Mouse (Mus musculus) small intestine, adult 2 months (tissue): ENCODE measurements around the gene Rpl7l1. TPM values are rescaled to one million over a fixed set of nuclear protein-coding genes. Genes with fewer than 3 reads are reported as not detected.
"Not testable (repeated sequence)": the region's sequence is repeated elsewhere in the genome, so short reads cannot be mapped to it uniquely, and the experiment has no call there.

ENCODE experiments used
- H3K27ac ChIP-seq: fragments of 200-500 bp; 2 replicates; pipeline ENCODE4 v1.5.1; 2012; ENCODE audit warnings: low read depth, low read length, control low read depth, inconsistent platforms; ENCODE audit not compliant: insufficient read depth
- H3K27me3 ChIP-seq: fragments of 200-500 bp; 2 replicates; pipeline ENCODE4 v1.6.1; 2012; ENCODE audit warnings: mild to moderate bottlenecking, moderate library complexity, low read length, inconsistent platforms; ENCODE audit not compliant: control insufficient read depth, insufficient read depth
- H3K36me3 ChIP-seq: fragments of 200-500 bp; 2 replicates; pipeline ENCODE4 v1.6.1; 2012; ENCODE audit warnings: mild to moderate bottlenecking, low read length, control low read depth, inconsistent platforms; ENCODE audit not compliant: control insufficient read depth, insufficient read depth
- H3K4me1 ChIP-seq: fragments of 200-500 bp; 2 replicates; pipeline ENCODE4 v1.6.1; 2012; ENCODE audit warnings: low read length, inconsistent platforms, mixed read lengths; ENCODE audit not compliant: control insufficient read depth, insufficient read depth, insufficient read length
- H3K4me3 ChIP-seq: fragments of 200-500 bp; 2 replicates; pipeline ENCODE4 v1.5.1; 2012; ENCODE audit warnings: low read depth, mild to moderate bottlenecking, control low read depth, inconsistent platforms, low read length, moderate library complexity
- CTCF ChIP-seq: fragments of 200-500 bp; IDR thresholded peaks from 2 replicates; pipeline ENCODE4 v1.5.1; 2012; ENCODE audit warnings: low read depth, mild to moderate bottlenecking, control low read depth, inconsistent platforms, low read length, moderate library complexity, mixed read lengths; ENCODE audit not compliant: insufficient replicate concordance, insufficient read length; ENCODE audit errors: extremely low read depth
- POLR2A ChIP-seq: fragments of 200-500 bp; IDR thresholded peaks from 2 replicates; pipeline ENCODE4 v1.6.1; 2012; ENCODE audit warnings: low read depth, mild to moderate bottlenecking, control low read depth, inconsistent platforms, low read length, moderate library complexity
- WGBS: fragments of 180-500 bp; shearing (Covaris S2); methylation state at CpG from one replicate; pipeline ENCODE4 v1.1.7; 2018; 5-methylcytosine and 5-hydroxymethylcytosine counted together
- polyA plus RNA-seq: library from polyadenylated mRNA; depleted of rRNA; stranded (reverse); fragments of >200 nt; gene quantifications from 2 replicates; pipeline ENCODE4 v1.2.3, GENCODE M21; 2012

Rpl7l1 gene
- polyA plus RNA-seq, 1 experiment: 7.4 TPM

- H3K36me3 ChIP-seq: peaks cover 8% of the 10 kb centered on the region
- no peak overlapping the region for H3K27ac ChIP-seq
- 94% methylated on average over 11 of the region's 11 CpGs for WGBS
- no peak overlapping the region for H3K4me3 ChIP-seq
- H3K27me3 ChIP-seq: no peaks in the 10 kb centered on the region
- TF ChIP-seq POLR2A (no peak), CTCF (no peak)
- H3K4me1 ChIP-seq: no peaks in the 10 kb centered on the region; the same call in none of the 2 replicates
These were observed 11.9 kb downstream of the Rpl7l1 start for GRCm38 (mm10) chr17:46770546-46770945.

GRCm38 (mm10) chr17:46767868-46768267, 14.6 kb downstream of the Rpl7l1 start:
- Histone ChIP-seq H3K4me1 (no peaks in the 10 kb centered on the region; the same call in none of the 2 replicates), H3K27ac (no peak overlapping the region), H3K4me3 (no peak overlapping the region), H3K36me3 (no peaks in the 10 kb centered on the region), H3K27me3 (no peaks in the 10 kb centered on the region)
- WGBS: 44% methylated on average over 8 of the region's 8 CpGs
- no peak for TF ChIP-seq CTCF
- no peak for TF ChIP-seq POLR2A

- H3K4me1 ChIP-seq, H3K27me3 ChIP-seq, H3K4me3 ChIP-seq, H3K27ac ChIP-seq, H3K36me3 ChIP-seq: not testable (repeated sequence)
- WGBS: 57% methylated on average over 9 of the region's 9 CpGs
These were observed 17.6 kb downstream of the Rpl7l1 start for GRCm38 (mm10) chr17:46764916-46765315.

- H3K4me1 ChIP-seq: no peaks in the 10 kb centered on the region; the same call in 1 of the 2 replicates
- no peaks in the 10 kb centered on the region for H3K36me3 ChIP-seq
- no peak within 1 kb of the TSS for H3K4me3 ChIP-seq
- 67% methylated on average over 2 of the region's 2 CpGs for WGBS
- H3K27me3 ChIP-seq: no peaks in the 10 kb centered on the region
- H3K27ac ChIP-seq: no peak within 1 kb of the TSS
- TF ChIP-seq POLR2A: no peak
- no peak for TF ChIP-seq CTCF
These were observed 18.9 kb downstream of the Rpl7l1 start, which contains the start of gene Ptcra for GRCm38 (mm10) chr17:46763544-46763943. Gene Ptcra, minus strand, starts transcription at chr17:46763712.

GRCm38 (mm10) chr17:46758753-46759152, 23.7 kb downstream of the Rpl7l1 start:
- TF ChIP-seq POLR2A (no peak), CTCF (no peak)
- WGBS: 86% methylated on average over 12 of the region's 12 CpGs
- no peaks in the 10 kb centered on the region for H3K4me1 ChIP-seq

GRCm38 (mm10) chr17:46751794-46752556, 30.5 kb downstream of the Rpl7l1 start, which contains the start of gene Cnpy3:
Gene Cnpy3, minus strand, starts transcription at chr17:46752214.
- Histone ChIP-seq H3K4me1 (peaks cover 3% of the 10 kb centered on the region; the same call in 1 of the 2 replicates), H3K27ac (peak within 1 kb of the TSS; percentile 69), H3K4me3 (peak within 1 kb of the TSS; percentile 93), H3K27me3 (no peaks in the 10 kb centered on the region), H3K36me3 (0 out of 2 replicates have a peak, but pooled peaks cover 3% of the 10 kb centered on the region)
- under 1% methylated on average over 58 of the region's 58 CpGs for WGBS
- no peak for TF ChIP-seq CTCF
- TF ChIP-seq POLR2A: no peak; the same call in none of the 2 replicates

More at GRCm38 (mm10) chr17:46758753-46759152, 23.7 kb downstream of the Rpl7l1 start:
- Histone ChIP-seq H3K27me3 (no peaks in the 10 kb centered on the region), H3K4me3 (no peak overlapping the region), H3K36me3 (no peaks in the 10 kb centered on the region), H3K27ac (no peak overlapping the region)

- Histone ChIP-seq H3K27me3 (no peaks in the 10 kb centered on the region), H3K4me3 (peak overlapping the region; percentile 93), H3K4me1 (peaks cover 3% of the 10 kb centered on the region; the same call in 1 of the 2 replicates), H3K36me3 (0 out of 2 replicates have a peak, but pooled peaks cover 4% of the 10 kb centered on the region), H3K27ac (peak overlapping the region; percentile 62)
- WGBS: 17% methylated on average over 16 of the region's 16 CpGs
- TF ChIP-seq POLR2A (no peak), CTCF (no peak)
These were observed 31.2 kb downstream of the Rpl7l1 start for GRCm38 (mm10) chr17:46751056-46751793.
